Mouse (Mus musculus): ENCODE results near the gene Napsa. TPM values are rescaled to one million over a fixed set of nuclear protein-coding genes. Genes with fewer than 3 reads are reported as not detected.

Gene Napsa
- total RNA-seq, 2 experiments from 2014 or later, result 0.30 TPM; not detected in 1

DNA sequence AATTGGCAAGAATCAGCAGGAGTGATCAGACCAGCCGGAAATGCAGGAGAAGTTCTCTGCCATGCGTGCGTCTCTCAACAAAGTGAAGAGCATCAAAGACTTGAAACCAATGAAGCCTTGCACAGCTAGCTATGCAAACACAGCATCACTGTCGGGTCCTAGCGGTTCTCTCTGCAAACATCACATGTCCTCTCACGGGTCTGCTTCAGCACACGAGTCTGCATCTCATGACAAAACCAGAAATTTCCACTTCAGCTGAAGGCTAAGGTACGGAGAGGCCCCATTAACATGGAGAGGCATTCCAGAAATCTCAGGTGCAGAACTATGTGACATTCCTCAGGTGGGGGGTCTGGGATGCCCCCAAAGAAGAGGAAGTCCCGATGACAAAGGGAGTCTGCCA, 3.4 kb upstream of the Napsa start:
- DNase-seq (ENCODE audit: low spot score in 2 of 2), result no peak

DNA sequence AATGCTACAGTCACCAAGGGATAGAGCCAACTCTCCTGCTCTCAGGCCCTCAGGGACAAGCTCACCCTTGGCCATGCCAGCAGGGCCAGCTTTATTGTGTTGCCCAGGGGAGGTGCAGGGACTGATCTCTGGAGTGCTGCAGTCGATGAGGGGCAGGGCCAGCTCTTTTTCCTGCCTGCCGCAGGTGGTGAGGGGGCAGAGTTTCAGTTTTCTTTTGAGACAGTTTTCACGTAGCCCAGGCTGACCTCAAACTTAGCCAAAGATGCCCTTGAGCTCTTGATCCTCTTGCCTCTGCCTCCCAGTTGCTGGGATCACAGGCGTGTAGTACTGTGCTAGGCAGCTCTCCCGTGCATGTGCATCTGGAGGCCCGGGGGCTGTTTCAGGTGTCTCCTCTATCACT, 1.2 kb upstream of the Napsa start:
- no peak for DNase-seq (ENCODE audit: low spot score in 2 of 2)

DNA sequence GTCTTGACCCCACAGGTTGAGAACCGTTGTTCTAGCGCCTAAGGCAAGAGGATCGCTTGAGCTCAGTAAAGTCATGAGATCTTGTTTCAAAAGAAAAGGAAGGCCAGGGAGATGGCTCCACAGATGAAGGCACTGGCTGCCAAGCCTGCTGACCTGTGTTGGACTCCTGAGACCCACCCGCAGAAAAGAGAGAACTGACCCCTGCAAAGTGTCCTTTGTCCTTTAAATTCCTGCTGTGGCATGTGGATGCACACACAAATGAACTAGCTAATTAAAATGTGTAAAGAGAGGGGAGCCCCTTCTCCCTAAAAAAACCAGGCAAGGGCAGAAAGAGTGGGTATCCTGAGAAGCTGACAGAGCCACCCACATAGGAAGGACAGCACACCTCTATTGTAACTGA, 369 bp upstream of the Napsa start:
- no peak for DNase-seq (ENCODE audit: low spot score in 2 of 2)

DNA sequence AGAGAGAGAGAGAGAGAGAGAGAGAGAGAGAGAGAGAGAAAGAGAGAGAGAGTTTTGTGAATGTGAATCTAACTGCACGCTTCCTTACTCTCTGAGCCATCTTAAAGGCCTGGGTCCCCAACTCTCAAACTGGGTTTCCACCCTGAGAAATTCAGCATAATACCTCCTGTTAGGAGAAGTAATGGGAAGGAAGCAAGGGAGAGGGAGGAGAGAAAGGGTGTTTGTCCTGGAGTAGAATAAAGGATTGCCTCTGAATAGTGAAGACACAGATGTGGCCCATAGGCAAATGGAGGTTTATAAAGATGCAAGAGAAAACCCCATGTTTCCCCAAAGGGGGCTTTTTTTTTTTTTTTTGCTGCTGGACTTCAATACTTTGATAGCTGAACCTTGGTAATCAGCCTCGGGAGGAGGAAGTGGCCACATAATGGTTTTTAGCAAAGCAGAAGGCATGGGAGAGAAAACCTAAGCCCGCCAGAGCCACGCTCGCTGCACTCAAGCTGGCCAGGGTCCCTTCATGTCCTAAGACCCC, 840 bp downstream of the Napsa start:
- no peak for DNase-seq (ENCODE audit: low spot score in 2 of 2)

DNA sequence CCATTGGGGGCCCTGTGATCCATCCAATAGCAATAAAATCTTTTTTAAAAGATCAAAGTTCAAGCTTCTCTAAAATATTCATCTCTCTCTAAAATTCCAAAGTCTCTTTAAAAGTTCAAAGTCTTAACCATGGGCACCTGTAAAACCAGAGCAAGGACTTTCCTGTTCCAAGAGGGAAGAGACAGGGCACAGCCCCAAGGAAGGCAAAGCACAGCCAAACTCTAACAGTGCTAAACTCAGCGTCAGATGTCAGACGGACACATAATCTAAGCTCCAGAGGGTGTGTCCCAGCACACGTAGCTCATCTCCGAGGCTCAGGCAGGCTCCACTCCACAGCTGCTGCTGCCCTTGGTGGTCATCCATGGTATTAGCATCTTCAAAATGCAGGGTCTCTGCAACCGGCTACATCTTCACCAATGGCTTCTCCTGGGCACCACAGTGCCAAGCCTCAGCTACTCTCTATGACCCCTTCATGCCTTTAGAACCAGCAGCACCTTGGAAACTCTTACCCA, 4.2 kb downstream of the Napsa start:
- DNase-seq (ENCODE audit: low spot score in 2 of 2), result no peak

DNA sequence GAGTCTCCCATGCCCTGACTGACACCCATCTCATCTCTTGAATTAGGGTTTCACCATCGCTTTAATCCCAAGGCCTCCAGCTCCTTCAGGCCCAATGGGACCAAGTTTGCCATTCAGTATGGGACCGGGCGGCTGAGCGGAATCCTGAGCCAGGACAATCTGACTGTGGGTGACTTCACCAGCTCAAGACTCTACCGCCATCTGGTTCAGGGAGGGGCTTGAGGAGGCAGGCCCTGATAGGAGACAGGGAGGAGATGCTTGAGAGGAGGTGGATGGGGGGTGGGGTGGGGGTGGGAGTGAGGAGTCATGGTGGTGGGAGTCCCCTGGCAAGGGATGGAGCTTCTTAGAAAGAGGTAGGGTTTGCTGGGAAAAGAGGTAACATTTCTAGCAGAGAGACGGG, 9.5 kb downstream of the Napsa start:
- DNase-seq (ENCODE audit: low spot score in 2 of 2), result no peak

DNA sequence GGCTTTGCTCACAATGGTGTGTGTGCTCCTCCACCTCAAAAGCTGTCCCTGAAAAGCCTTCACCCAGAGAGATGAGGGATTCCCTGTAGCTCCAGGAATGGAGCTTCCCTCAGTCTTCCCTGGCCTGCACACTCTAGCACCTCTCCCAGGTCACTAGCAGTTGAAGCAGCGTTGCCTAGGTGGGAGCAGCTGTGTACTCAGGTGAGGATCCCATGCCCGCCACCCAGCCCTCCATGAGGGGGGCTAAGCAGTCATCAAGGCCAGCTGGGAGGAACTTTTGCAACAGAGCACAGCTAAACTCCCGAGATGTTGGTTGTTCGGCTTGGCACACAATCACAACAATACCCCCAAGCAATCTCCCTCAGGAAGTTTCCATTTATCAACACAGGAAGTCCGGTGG, 10.5 kb downstream of the Napsa start:
- no peak for DNase-seq (ENCODE audit: low spot score in 2 of 2)

DNA sequence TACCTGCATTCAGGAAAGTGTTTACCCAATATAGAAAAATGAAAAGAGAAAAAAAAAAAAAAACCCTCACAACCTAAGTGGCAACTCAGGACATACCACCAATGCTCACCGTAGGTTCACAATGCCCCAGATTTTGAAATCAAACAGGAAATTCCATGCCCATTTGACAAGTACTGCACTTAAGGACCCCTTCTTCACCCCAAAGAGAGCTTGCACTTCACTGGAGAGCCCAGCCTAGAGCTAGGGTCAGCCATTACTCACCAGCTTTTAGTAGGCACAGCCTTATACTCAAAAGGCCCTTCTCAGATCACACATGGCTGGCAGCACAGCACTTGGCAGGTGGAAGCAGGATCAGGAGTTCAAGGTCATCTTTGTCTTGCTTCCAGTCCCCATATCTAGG, 11.0 kb downstream of the Napsa start:
- DNase-seq (ENCODE audit: low spot score in 2 of 2), result no peak

DNA sequence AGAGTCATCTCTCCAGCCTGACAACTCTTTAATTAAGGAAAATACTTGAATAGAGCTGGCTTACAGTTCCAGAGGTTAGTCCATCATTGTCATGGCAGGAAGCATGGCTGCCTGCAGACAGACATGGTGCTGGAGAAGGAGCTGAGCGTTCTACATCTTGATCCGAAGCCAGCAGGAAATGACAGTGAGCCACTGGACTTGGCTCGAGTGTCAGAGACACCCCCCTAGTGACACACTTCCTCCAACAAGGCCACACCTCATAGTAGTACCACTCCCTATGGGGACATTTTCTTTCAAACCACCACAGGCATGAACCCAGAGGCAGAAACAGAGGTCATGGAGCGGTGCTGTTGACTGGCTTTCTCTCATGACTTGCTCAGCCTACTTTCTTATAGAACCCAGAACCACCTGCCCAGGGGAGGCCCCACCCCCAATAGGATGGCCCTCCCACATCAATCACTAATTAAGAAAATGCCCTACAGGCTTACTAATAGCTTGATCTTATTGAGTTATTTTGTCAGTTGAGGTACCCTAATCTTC, 12.2 kb downstream of the Napsa start:
- DNase-seq (ENCODE audit: low spot score in 2 of 2), result no peak

DNA sequence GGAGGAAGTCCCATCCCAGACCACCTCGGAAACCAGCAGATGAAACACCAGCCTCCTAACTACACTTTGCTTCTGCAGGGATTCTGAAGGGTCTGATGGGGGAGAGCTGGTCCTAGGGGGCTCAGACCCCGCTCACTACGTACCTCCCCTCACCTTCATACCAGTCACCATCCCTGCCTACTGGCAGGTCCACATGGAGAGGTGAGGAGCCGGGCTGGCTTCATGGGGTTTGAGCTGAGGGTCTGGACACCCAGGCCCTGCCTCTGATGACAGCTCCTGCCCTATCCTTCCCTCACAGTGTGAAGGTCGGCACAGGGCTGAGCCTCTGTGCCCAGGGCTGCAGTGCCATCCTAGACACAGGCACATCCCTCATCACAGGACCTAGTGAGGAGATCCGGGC, 12.7 kb downstream of the Napsa start:
- no peak for DNase-seq (ENCODE audit: low spot score in 2 of 2)

DNA sequence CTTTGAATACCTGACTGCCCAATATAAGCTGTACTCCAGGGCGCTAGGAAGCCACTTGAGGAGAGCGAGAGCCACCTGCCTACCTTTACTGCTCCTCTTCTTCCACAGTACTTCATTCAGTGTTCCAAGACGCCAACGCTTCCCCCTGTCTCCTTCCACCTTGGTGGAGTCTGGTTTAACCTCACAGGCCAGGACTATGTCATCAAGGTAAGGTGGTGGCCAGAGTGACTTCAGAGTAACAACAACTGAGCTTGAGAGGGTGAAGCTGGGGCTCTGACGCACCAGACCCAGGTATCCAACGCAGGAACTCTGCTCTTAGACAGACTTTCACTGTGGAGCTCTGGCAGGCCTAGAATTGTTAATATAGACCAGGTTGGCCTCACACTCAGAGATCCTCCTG, 13.4 kb downstream of the Napsa start:
- no peak for DNase-seq (ENCODE audit: low spot score in 2 of 2)

DNA sequence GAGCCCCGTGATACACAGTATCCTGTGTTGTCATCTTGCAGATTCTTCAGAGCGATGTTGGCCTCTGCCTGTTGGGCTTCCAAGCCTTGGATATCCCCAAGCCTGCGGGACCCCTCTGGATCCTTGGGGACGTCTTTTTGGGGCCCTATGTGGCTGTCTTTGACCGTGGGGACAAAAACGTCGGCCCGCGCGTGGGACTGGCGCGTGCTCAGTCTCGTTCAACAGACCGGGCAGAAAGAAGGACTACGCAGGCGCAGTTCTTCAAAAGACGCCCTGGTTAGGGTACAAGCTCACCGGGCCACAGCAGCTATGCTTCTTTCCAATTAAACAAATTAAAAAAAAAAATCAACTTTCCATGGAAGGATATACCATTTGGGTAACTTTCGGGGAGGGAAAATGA, 14.3 kb downstream of the Napsa start:
- DNase-seq (ENCODE audit: low spot score in 2 of 2), result peak; percentile 75 to 80

DNA sequence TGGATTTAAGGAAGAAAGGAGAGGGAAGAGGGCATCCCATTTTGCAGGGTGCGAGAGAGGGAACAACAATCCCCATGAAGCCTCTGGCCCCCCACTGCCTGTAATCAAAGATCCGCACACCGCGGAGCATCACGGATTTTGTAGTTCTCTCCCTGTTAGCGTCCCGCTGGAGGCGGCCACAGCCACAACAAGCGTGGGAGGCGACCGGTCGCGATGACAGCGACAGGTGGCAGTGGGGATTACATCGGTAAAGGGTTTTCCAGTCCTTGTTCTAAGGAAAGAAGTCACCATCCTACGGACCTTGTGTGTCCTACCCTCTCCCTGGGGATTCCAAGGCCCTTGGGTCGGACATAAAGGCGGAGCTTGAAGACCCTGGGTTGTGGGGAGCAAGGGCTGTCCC, 14.8 kb downstream of the Napsa start:
- DNase-seq (ENCODE audit: low spot score in 2 of 2), result peak; percentile 84 to 90

DNA sequence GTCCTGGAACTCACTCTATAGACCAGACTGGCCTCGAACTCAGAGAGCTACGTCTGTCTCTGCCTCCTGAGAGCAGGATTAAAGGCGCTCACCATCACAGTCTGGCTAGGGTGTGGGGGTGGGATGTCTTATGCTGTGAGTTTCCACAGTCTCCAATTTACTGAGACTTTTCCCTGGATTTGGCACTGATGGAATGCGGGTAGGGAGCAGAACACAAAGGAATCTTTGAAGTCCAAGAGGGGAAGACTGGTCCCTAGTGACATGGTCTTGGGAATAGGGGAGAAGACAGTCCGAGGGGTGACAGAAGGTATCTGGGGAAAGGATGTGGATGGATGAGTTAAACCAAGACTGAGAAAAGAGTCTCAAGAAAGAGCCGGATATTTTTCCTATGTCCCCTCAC, 15.5 kb downstream of the Napsa start:
- DNase-seq (ENCODE audit: low spot score in 2 of 2), result no peak

DNA sequence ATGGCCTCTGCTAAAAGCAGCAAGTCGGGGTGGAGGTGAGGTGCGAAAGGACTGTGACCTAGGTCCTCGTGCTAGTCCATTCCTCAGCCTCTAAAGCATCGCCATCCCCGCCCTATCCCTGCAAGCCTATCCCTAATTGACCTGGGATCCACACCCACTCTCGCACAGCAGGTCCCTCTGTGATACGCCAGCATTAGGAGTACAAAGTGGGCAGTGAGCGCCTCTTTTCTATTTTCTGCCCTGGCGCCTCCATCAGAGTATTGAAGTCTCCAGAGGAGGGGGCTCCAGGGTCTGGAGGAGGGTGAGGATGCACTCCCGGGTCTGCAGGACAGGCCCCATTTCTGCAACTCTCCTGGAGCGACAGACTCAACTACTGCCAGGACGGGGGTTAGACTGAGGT, 16.2 kb downstream of the Napsa start:
- no peak for DNase-seq (ENCODE audit: low spot score in 2 of 2)

DNA sequence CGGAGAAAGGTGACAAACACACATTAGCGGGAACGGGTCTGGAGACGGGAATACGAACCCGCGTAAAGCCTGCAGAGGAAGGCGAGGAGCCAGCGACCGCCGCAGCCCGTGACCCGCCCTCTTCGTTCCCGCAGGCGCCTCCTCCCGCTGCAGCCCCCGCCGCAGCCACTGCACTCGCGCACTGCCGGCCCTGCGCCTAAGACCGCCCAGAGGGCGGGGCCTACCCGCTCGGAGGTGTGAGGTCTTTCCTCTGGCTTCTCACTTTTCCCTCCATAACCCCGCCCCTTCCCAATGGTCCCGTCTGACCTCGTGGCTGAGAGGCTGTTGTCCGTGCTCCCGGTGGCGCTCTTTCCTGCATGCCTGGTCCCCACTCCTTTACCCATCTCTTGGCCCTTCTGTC, 17.0 kb downstream of the Napsa start:
- peak; percentile 72 to 80 for DNase-seq (ENCODE audit: low spot score in 2 of 2)

DNA sequence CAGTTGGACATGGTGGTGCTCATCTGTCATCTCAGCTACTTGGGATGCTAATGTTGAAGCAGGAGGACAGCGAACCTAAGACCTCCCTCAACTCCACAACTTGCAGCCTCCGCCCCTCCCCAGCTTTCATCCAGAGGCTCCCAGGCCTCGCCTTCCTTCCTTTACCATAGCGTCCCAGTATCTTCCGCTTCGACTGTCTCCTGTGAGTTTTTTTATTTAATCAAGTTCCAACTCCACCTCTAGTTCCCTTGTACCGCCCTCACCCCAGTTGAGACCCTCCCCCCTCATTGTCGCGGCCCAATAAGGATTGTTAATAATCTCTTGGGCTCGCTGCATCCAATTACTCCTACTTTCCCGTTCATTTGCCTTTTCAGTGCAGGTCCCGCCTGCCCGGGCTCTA, 17.8 kb downstream of the Napsa start:
- peak in 1 of 2 experiments; percentile 72 for DNase-seq (ENCODE audit: low spot score in 2 of 2)

DNA sequence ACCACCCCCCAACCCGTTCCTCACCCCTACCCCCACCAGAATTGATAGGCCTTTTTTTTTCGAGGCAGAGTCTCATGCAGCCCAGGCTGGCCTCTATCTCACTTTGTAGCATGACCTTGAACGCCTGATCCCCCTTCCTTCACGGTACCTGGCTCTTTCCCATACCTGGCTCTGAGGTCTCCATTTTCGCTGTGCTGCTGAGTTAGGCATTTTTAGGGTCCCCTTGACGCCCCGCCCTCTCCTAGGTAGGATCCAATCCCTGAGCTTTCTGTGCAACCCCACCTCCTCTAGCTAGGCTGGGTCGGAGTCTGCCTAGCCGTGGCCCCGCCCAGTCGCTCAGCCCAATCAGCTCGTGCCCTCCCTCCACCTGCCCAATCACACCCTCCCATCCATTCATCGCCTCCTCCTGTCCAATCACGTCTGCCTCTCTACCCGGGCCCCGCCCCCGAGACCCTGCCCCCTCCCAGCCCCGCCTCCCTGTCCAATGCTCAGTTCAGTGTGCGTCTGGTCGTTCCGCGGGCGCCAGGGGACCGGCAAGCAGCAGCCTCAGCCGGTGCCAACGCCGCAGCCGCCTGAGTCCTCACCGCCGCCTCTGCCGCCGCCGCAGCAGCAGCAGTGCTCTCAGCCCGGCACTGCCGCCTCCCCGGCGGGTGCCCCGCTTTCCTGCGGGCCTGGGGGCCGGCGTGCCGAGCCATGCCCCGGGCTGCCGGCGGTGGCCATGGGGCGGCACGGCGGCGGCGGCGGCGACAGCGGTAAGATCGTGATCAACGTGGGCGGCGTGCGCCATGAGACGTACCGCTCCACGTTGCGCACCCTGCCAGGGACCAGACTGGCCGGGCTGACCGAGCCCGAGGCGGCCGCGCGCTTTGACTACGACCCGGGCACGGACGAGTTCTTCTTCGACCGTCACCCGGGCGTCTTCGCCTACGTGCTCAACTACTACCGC, 18.5 kb downstream of the Napsa start, which contains the start of gene Kcnc3:
Gene Kcnc3, plus strand, starts transcription at position 263 of the 946 bp plus-strand sequence.
- DNase-seq (ENCODE audit: low spot score in 2 of 2), result peak; percentile 87 to 96

DNA sequence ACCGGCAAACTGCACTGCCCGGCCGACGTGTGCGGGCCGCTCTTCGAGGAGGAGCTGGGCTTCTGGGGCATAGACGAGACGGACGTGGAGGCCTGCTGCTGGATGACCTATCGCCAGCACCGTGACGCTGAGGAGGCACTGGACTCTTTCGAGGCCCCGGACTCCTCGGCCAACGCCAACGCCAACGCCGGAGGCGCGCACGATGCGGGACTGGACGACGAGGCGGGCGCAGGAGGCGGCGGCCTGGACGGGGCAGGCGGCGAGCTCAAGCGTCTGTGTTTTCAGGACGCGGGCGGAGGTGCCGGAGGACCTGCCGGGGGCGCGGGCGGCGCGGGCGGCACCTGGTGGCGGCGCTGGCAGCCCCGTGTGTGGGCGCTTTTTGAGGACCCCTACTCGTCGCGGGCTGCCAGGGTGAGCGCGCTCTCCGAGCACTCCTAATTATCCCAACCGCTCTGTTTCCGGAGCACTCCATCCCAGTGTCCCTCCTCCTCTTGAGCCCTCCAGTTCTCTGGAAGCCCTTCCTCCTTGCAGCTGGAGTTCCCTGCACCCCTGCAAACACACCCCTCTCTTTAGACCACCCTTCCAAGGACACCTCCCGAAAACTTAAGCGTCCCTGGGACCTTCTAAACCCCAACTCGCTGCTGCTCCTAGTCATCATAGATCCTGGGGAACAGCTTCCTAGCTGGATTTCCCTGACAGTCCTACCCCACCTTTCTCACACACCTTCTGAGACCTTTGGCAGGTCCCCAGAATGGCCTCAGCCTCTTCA, 19.4 kb downstream of the Napsa start:
- no peak for DNase-seq (ENCODE audit: low spot score in 2 of 2)

DNA sequence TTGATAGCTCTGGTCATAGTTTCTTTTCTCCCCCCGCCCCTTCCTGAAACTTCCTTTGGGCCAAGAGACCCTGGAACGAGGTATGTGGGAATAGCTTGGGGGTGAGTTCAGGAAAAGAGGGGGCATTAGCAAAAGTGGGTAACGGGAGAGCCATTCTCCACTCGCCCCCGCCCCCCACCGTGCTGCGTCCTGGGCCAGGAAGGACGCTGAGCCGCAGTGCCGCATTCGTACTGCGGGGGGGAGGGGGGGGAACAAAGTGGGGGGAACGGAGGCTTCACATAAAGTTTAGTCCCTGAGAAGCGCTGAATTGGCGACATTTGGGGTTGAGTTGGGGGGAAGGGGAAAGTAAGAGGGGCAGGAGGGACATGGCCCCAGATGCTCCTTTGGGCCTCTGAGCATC, 20.9 kb downstream of the Napsa start:
- no peak for DNase-seq (ENCODE audit: low spot score in 2 of 2)

DNA sequence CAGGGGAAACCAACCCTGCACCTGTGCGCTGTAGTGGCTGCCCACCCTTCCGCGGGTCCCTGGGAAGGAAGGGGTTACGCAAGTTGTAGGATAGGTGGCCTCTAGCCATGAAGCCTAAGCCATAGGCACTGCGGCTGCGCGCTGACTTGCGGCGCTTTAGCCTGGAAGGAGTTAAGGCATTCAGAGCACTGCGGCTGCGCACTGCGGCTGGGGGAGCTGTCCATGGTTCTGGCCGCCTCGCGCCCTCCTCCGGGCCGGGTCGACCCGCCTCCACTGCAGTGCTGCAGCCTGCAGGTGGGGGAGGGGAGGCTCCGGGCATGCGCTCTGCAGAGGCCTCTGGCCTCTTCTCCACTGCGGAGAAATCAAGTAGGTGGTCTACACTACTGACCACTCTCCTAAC, 21.6 kb downstream of the Napsa start:
- peak; percentile 88 to 94 for DNase-seq (ENCODE audit: low spot score in 2 of 2)

DNA sequence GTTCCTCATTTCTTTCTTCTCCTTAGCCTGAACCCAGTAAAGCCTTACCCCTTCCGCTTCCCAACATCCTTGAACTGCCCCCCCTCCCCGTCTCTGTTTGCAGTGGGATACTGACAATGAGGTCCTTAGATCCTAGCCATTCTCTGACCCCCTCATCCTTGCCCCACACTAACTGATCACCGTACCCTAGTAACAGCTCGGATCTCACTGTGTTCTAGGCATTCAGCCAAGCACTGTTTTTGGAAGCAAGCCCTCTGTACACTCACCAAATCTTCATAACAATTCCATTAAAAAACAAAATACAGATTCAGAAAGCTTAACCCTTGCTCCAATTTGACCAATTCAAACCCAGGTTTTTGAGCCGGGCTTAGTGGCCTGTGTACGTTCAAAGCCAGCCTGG, 22.1 kb downstream of the Napsa start:
- DNase-seq (ENCODE audit: low spot score in 2 of 2), result peak; percentile 70 to 89
